ENCODE assay signal across 8 mouse cellular contexts in the genomic region with DNA sequence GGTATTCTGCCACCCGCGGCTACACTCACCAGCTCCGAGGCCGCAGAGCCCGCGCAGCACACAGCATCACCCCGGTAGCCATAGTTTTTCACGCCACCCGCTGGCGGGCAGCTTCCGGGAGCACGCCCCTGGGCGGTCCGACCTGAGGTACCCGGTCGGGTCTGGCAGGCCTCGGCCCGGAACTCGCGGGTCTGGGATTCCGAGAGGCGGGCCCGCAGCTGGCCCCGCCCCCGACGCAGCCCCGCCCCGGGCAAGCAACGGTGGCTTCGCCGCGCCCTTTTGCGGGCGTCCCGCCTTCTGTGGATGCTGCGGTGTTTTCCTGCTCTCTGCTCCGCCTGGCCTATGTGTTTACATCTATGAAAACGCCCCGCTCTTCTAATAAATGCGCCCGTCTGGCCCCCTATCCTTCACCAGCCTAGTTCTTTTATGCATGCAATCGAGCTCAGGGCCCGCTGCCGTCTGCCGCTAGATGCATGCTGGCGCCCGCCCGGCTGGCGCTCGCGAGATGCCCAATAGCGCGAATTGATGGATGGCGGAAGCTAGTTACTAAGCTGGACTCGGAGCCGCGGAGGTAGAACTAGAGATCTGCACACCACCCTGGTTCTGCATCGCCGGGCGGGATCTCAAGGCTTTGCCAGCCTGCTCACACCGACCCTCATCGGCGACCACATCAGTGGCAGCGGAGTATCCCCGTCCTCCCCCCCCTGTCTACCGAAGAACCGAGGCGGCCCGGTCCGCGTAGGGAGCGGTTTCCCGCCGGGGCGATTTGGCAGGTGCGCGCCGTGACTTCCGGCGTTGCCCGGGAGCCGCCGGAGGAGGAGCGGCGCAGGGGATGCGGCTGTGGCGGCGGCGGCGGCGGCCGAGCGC. TPM values are rescaled to one million over a fixed set of nuclear protein-coding genes. Genes with fewer than 3 reads are reported as not detected.
DNase-seq lines count a peak whose midpoint lies in the region; ATAC-seq and TF ChIP-seq lines count a peak whose summit lies in the region.

A gene (minus strand): TSS at position 421 of the 867 bp plus-strand sequence.
A gene (plus strand): TSS at position 596 of the 867 bp plus-strand sequence.

- H3K9me3 ChIP-seq in E14TG2a.4 (ENCODE audit: low read length): no peaks in the 10 kb centered on the region
- H3K9me3 ChIP-seq in forebrain, embryonic 13.5 days (replicated peaks): no peaks in the 10 kb centered on the region
- H3K9me3 ChIP-seq in liver, postnatal 0 days (ENCODE audit: low read length): no peaks in the 10 kb centered on the region
- no peaks in the 10 kb centered on the region for H3K9me3 ChIP-seq in neural tube, embryonic 14.5 days (ENCODE audit: control insufficient read depth, low read length)

- H3K27ac ChIP-seq in forebrain, embryonic 13.5 days: peak within 1 kb of the TSS; percentile 96
- peak within 1 kb of the TSS; percentile 97 for H3K27ac ChIP-seq in liver, postnatal 0 days (ENCODE audit: low read depth)
- peak within 1 kb of the TSS; percentile 94 for H3K27ac ChIP-seq in neural tube, embryonic 14.5 days (ENCODE audit: low read depth, low read length)

- no peaks in the 10 kb centered on the region for H3K27me3 ChIP-seq in E14TG2a.4 (ENCODE audit: insufficient read depth, low read length)
- no peaks in the 10 kb centered on the region for H3K27me3 ChIP-seq in forebrain, embryonic 13.5 days
- no peaks in the 10 kb centered on the region for H3K27me3 ChIP-seq in liver, postnatal 0 days (ENCODE audit: insufficient read depth, low read length)
- H3K27me3 ChIP-seq in neural tube, embryonic 14.5 days (ENCODE audit: control insufficient read depth, insufficient read depth, low read length): no peaks in the 10 kb centered on the region

- peak within 1 kb of the TSS; percentile 97 for H3K4me3 ChIP-seq in E14TG2a.4 (replicated peaks; ENCODE audit: low read length)
- peak within 1 kb of the TSS; percentile 84 for H3K4me3 ChIP-seq in forebrain, embryonic 13.5 days
- peak within 1 kb of the TSS; percentile 77 for H3K4me3 ChIP-seq in liver, postnatal 0 days (ENCODE audit: low read depth, low read length)
- H3K4me3 ChIP-seq in neural tube, embryonic 14.5 days (ENCODE audit: low read depth, low read length): peak within 1 kb of the TSS; percentile 92

- no peak for TF ChIP-seq CTCF in E14TG2a.4 (conservative IDR thresholded peaks at IDR 0.05; ENCODE audit: low read length)
- no peak for TF ChIP-seq CTCF in liver, postnatal 0 days (IDR thresholded peaks at IDR 0.05; ENCODE audit: low read depth)

- H3K4me2 ChIP-seq in forebrain, embryonic 13.5 days: peak within 1 kb of the TSS; percentile 83
- peak within 1 kb of the TSS; percentile 98 for H3K4me2 ChIP-seq in liver, postnatal 0 days (ENCODE audit: low read depth, low read length)
- H3K4me2 ChIP-seq in neural tube, embryonic 14.5 days (ENCODE audit: low read depth, low read length): peak within 1 kb of the TSS; percentile 76

- H3K4me1 ChIP-seq in E14TG2a.4 (replicated peaks; ENCODE audit: low read depth, low read length): peaks cover 53% of the 10 kb centered on the region
- H3K4me1 ChIP-seq in forebrain, embryonic 13.5 days: peaks cover 37% of the 10 kb centered on the region
- peaks cover 34% of the 10 kb centered on the region for H3K4me1 ChIP-seq in liver, postnatal 0 days (ENCODE audit: insufficient read depth)
- H3K4me1 ChIP-seq in neural tube, embryonic 14.5 days (ENCODE audit: control insufficient read depth, insufficient read depth, low read length): peaks cover 12% of the 10 kb centered on the region; the same call in 1 of the 2 replicates

- WGBS in forebrain, embryonic 13.5 days: under 1% methylated on average over 67 of the region's 93 CpGs
- under 1% methylated on average over 89 of the region's 93 CpGs for WGBS in large intestine, adult 2 months
- WGBS in liver, postnatal 0 days (ENCODE audit: insufficient replicate concordance): under 1% methylated on average over 83 of the region's 93 CpGs
- under 1% methylated on average over 83 of the region's 93 CpGs for WGBS in neural tube, embryonic 14.5 days

- peak; percentile 89 for DNase-seq in c-Kit-positive CD71-positive TER-119-positive erythroid progenitor cells, embryonic 14.5 days (ENCODE audit: low spot score)
- DNase-seq in heart, postnatal 10 days: peak; percentile 96
- DNase-seq in large intestine, adult 2 months (ENCODE audit: low read depth, low spot score): peak; percentile 66
- peak; percentile 98 for DNase-seq in liver, postnatal 0 days
- peak; percentile 96 for DNase-seq in testis, postnatal 10 days (ENCODE audit: low spot score)

- peak; percentile 92 for ATAC-seq in forebrain, embryonic 13.5 days
- ATAC-seq in liver, postnatal 0 days: peak; percentile 93
- ATAC-seq in neural tube, embryonic 14.5 days (ENCODE audit: low read depth): peak; percentile 91

- TF ChIP-seq EP300 in liver, postnatal 0 days (IDR thresholded peaks at IDR 0.05; ENCODE audit: low read depth): 0 out of 2 replicates have a peak, but pooled peaks have one; percentile 18

- intact Hi-C loops in heart, postnatal 10 days (cut with DNase I): loop anchor here (2.0 kb wide), 1 partner anchor 64 kb away; no protein-coding TSS in a partner anchor

- peaks cover 65% of the 10 kb centered on the region for H3K36me3 ChIP-seq in E14TG2a.4 (ENCODE audit: insufficient read depth, low read length)
- H3K36me3 ChIP-seq in forebrain, embryonic 13.5 days (ENCODE audit: poor library complexity, severe bottlenecking): peaks cover 34% of the 10 kb centered on the region
- H3K36me3 ChIP-seq in liver, postnatal 0 days (replicated peaks; ENCODE audit: insufficient read depth, low read length): peaks cover 33% of the 10 kb centered on the region
- H3K36me3 ChIP-seq in neural tube, embryonic 14.5 days (ENCODE audit: control insufficient read depth, insufficient read depth, low read length): peaks cover 19% of the 10 kb centered on the region

- H3K9ac ChIP-seq in forebrain, embryonic 13.5 days: peak within 1 kb of the TSS; percentile 93
- H3K9ac ChIP-seq in liver, postnatal 0 days (replicated peaks): peak within 1 kb of the TSS; percentile 95
- peak within 1 kb of the TSS; percentile 94 for H3K9ac ChIP-seq in neural tube, embryonic 14.5 days (replicated peaks; ENCODE audit: low read depth, low read length)

RNA-seq across cellular contexts. Expression of the first gene that starts in this region (rescaled TPM):
- 78.6 and 87.4 TPM in 2 replicates for polyA plus RNA-seq in forebrain, embryonic 13.5 days (2015; fragmentation: Nextera tagmentation; extraction: Ambion mirVana)
- 10 to 100 TPM; 57.0 to 60.1 TPM for total RNA-seq in heart, postnatal 10 days (2021)
- polyA plus RNA-seq in large intestine, adult 2 months (2012; rRNA removed): 18.7 and 19.5 TPM in 2 replicates
- 41.4 and 42.0 TPM in 2 replicates for polyA plus RNA-seq in liver, postnatal 0 days (2015; fragmentation: Nextera tagmentation; extraction: Ambion mirVana)
- polyA plus RNA-seq in neural tube, embryonic 14.5 days (2014; fragmentation: Nextera tagmentation; extraction: Ambion mirVana): 65.0 and 79.2 TPM in 2 replicates

RNA-seq across cellular contexts. Expression of the second gene that starts in this region (rescaled TPM):
- 21.4 and 25.8 TPM in 2 replicates for polyA plus RNA-seq in forebrain, embryonic 13.5 days (2015; fragmentation: Nextera tagmentation; extraction: Ambion mirVana)
- 10 to 100 TPM; 34.3 to 35.7 TPM for total RNA-seq in heart, postnatal 10 days (2021)
- 50.9 and 58.4 TPM in 2 replicates for polyA plus RNA-seq in large intestine, adult 2 months (2012; rRNA removed)
- 2.6 and 3.1 TPM in 2 replicates for polyA plus RNA-seq in liver, postnatal 0 days (2015; fragmentation: Nextera tagmentation; extraction: Ambion mirVana)
- polyA plus RNA-seq in neural tube, embryonic 14.5 days (2014; fragmentation: Nextera tagmentation; extraction: Ambion mirVana): 19.6 and 23.4 TPM in 2 replicates

Comparison
In these comparisons a context has a peak if more than half of its experiments do, and no peak if none do; other contexts are left out.
1. Peak in every context shown above with its lines: DNase-seq, ATAC-seq, H3K4me3 ChIP-seq and H3K27ac ChIP-seq.